Mouse (Mus musculus) spleen, postnatal 14 days (tissue): ENCODE measurements around the gene Bcor.

Experiments
- DNase-seq, 2 experiments: peaks; one replicate each; pipeline ENCODE4 v3.0.0; 2021 to 2022; ENCODE audit warnings: low spot score in 2 of 2

The Bcor gene

GRCm38 (mm10) chrX:12151269-12151995 is 8.7 kb downstream of the Bcor start:
- DNase-seq = no peak

GRCm38 (mm10) chrX:12150425-12150824 is 9.7 kb downstream of the Bcor start:
- no peak for DNase-seq

DNA sequence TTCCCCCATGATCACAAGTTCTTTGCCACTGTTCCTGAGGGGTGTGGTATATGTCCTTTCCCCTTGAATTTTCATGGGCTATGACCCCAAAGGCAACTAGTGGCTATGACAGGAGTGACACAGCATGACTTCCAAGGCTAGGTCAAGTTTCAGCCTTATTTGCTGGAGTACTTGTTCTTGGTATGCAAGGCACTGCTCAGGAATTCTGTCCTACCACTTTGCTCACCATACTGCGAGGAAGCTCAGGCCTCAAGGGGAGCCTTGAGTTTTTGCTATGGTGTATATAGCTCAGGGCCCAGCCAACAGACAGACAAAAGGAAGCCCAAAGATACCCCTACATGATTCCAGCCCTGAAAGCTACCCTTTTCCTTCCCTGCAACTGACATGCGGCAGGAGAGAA is 13.9 kb downstream of the Bcor start:
- no peak for DNase-seq

GRCm38 (mm10) chrX:12142832-12143231 is 17.3 kb downstream of the Bcor start:
- DNase-seq = no peak

- no peak for DNase-seq
Measured at GRCm38 (mm10) chrX:12140086-12140740, 19.9 kb downstream of the Bcor start.

DNA sequence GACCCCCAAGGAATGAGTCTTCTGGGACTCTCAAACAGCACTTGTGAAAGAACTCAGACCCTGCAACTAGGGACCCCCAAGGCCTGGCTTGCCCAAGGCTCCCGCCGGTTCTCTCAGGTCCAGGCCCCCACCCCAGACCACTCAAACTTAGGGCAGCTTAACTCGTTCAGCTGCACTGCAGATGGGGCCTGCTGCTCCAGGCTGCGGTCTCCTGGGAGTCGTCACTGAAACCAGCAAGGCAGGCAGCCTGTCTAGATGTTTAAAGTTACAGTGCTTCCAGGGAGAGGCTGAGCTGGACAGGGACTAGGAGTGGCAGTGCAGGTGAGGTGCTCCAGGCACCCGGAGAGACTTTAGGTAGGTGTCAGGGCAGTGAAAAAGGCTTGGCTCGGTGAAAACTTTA is 21.9 kb downstream of the Bcor start:
- no peak for DNase-seq

GRCm38 (mm10) chrX:12137121-12137521 is 23.0 kb downstream of the Bcor start:
- peak in 1 of 2 experiments; percentile 11 for DNase-seq

- DNase-seq = peak in 1 of 2 experiments; percentile 7
Measured at GRCm38 (mm10) chrX:12136261-12137101, 23.7 kb downstream of the Bcor start.

DNA sequence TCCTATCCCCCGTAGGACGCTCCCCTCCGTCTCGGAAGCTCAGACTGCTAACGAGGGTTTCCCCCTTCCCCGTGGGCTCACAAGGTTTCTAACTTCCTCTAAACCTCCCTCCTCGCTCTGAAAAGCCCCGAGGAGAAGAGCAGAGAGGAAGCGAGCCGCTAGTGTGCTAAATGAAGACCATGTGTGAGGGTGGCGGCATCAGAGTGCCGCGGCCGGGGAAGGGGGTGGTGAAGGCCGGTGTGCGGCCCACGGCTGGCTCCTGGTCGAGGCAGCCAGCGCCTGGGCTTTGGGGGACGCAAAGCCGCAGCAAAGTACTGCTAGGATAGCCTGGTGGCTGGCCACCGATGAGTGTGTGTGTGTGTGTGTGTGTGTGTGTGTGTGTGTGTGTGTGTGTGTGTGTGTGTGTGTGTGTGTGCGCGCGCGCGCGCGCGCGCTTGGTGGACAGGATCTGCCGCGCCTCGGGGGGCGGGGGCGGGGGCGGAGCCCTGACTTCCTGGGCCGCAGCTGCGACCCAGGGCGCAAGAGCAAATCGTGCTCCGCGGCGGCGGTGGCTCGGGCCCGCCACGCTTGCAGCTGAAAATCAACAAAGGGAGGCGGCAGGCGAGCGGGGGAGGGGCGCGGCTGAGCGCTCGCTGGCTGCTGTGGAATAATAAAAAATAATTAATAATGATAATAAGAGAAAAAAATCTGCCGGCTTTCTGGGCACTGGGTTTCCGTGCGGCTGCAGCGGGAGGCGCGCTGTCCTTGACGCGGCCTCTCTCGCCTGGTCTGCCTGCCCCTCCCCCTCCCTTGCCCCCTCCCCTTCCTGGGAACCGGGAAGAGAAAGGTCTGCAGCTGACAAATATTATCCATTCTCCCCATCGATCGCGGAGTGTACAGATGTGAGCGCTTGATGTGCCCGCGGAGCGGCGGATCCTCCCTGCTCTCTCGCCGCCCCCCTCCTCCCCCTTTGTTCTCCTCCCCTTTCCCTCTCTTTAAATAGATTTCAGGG is 24.7 kb downstream of the Bcor start:
- DNase-seq = peak in 1 of 2 experiments; percentile 43

- peak; percentile 43 to 63 for DNase-seq
Measured at GRCm38 (mm10) chrX:12134541-12134940, 25.6 kb downstream of the Bcor start.

- no peak for DNase-seq
Measured at GRCm38 (mm10) chrX:12133836-12134431, 26.2 kb downstream of the Bcor start.

DNA sequence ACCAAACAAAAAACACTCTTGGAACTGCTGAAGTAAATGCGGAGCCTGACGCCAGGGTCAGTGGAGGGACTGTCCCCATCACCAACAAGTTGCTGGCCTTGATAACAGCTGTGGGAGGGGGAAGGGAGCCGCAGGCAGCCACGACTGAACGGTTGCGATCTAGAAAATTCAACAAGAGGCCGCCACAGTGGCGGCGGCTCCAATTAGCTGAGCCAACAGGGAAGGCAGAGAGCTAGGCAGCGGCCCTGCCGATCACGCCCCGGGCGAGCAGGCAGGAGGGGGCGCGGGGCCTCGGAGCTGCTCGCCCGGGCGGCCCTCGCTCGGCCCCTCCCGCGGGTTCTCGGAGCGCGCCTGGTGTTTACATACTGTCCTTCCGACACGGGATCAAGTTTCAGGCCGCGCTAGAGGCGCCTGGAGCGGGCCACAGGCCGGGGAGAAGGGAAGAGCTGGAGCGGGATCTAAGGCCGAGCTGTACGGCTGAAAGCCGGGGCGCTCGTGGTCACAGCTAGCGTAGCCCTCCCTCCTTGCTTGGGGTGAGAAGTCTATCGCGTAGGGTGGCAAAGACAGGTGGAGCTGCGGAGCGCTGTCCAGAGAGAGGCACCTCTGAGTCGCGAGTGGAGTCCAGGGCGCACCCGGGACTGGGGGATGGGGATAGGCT is 26.8 kb downstream of the Bcor start:
- peak in 1 of 2 experiments; percentile 7 for DNase-seq

- DNase-seq = no peak
Measured at GRCm38 (mm10) chrX:12132541-12133177, 27.5 kb downstream of the Bcor start.

DNA sequence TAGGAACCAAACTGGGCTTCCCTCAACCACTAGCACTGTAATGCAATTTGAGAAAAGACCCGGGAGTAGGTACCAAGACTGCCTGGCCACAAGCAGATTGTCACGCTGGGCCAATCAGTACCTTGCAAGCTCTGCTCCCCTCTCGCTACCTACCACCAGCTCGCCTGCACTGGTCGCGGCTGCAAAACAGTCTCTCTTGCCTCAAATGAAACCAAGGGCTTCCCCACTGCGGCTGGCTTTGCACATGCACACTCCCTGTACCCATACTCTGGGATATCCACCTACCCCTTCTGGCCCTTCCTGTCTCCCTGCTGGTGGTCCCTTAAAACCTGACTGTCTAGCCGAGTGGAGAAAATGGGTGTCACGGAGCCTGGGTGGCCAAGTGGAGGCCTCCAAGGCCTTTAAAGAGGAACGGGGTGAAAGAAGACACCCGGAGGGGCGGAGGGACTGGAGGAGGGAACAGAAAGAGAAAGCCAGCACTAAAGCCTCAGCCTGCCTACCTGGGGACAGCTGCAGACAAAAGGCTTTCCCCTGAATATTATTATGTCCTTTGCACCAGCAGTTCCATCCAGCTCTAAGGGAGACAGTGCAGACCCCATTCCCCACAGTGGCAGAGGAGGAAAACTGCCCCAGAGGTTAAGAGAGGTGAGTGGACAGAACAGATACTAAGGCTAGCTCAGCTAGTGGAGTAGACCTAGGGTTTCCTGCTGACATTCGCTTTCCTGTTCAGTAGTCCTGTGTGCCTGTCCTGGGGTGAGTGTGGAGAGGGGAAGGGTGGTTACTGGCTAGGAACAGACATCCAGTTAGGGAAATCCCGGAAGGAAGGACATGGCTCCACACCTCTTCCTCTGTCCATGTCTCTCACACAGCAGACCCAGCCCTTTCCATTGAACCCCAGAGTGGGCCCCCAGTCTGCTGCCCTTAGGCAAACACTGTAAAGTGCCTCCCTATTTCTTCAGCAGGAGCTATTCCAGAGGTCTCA is 30.0 kb downstream of the Bcor start:
- no peak for DNase-seq

- no peak for DNase-seq
Measured at GRCm38 (mm10) chrX:12129230-12129629, 30.9 kb downstream of the Bcor start.

GRCm38 (mm10) chrX:12128165-12129083 is 31.7 kb downstream of the Bcor start:
- DNase-seq = no peak

DNA sequence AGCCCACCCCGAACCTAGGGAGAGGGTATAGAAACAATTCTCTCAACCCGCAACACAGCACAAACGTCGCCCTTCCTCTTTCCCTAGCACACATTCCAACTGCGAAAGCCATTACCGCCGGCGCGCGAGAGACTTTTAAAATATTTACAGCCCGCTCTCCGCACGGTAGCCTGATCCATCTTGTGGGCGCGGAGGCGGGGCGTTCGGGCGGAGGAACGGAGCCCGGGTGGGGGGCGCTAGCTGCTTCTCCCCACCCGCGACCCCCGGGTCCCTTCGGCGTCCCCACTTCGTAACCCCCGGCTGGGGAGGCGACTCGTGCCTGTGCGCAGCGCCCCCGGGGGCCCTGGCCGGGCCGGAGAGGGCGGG is 32.4 kb downstream of the Bcor start:
- no peak for DNase-seq
